In genomic region chr14:26988694-26989093, GRCm38 (mm10) we compare ENCODE assay signal across 14 mouse cellular contexts. TPM values are rescaled to one million over a fixed set of nuclear protein-coding genes. Genes with fewer than 3 reads are reported as not detected.
DNase-seq lines count a peak whose midpoint lies in the region; TF ChIP-seq lines count a peak whose summit lies in the region.
"Had no signal": no experiment of that assay in that cellular context is flagged by ENCODE, and none has a peak within 500 bp of the region (broad histone marks: within the 10 kb centered on the region; RNA-seq: fewer than 3 reads in every experiment).

No protein-coding gene starts in this region.

- intact Hi-C loops in gastrocnemius, adult 2 months (cut with DNase I), result loop anchor here (5.0 kb wide), 2 partner anchors 34 to 109 kb away; no protein-coding TSS in a partner anchor

- TF ChIP-seq CTCF in gastrocnemius, adult 2 months (IDR thresholded peaks at IDR 0.05), result peak; percentile 60

- no peak for DNase-seq in gastrocnemius, adult 2 months
- DNase-seq in gastrocnemius, postnatal 25 days, result no peak
- peak; percentile 20 for DNase-seq in lung, postnatal 14 days
- no peak for DNase-seq in lung, postnatal 4 days
- DNase-seq in T-cell, adult 2 months (ENCODE audit: low spot score), result peak; percentile 29
- peak; percentile 30 for DNase-seq in thymus, postnatal 14 days
- DNase-seq in spleen, adult 12 weeks (ENCODE audit: low spot score), result no peak
- no peak for DNase-seq in embryonic facial prominence, embryonic 10.5 days (ENCODE audit: low spot score)
- DNase-seq: cerebellum, adult 11 months; gastrocnemius, postnatal 10 days had no signal

- peaks cover 7% of the 10 kb centered on the region for H3K4me1 ChIP-seq in embryonic facial prominence, embryonic 10.5 days
- H3K4me1 ChIP-seq: liver, embryonic 15.5 days had no signal

- H3K4me3 ChIP-seq in gastrocnemius, adult 2 months, result no peak overlapping the region
- H3K4me3 ChIP-seq in embryonic facial prominence, embryonic 10.5 days, result no peak overlapping the region
- H3K4me3 ChIP-seq: liver, embryonic 15.5 days had no signal

- no peaks in the 10 kb centered on the region for H3K36me3 ChIP-seq in embryonic facial prominence, embryonic 10.5 days (replicated peaks)
- H3K36me3 ChIP-seq: liver, embryonic 15.5 days had no signal

- no peaks in the 10 kb centered on the region for H3K9me3 ChIP-seq in embryonic facial prominence, embryonic 10.5 days
- H3K9me3 ChIP-seq: liver, embryonic 15.5 days had no signal

- WGBS in embryonic facial prominence, embryonic 10.5 days, result 82% methylated on average over 2 of the region's 2 CpGs

- no peak overlapping the region for H3K27ac ChIP-seq in gastrocnemius, adult 2 months
- H3K27ac ChIP-seq in embryonic facial prominence, embryonic 10.5 days (replicated peaks), result no peak overlapping the region
- H3K27ac ChIP-seq: liver, embryonic 15.5 days had no signal

- no peaks in the 10 kb centered on the region for H3K27me3 ChIP-seq in embryonic facial prominence, embryonic 10.5 days (replicated peaks; ENCODE audit: low read depth, poor library complexity, severe bottlenecking)
- H3K27me3 ChIP-seq: liver, embryonic 15.5 days had no signal

RNA-seq across cellular contexts. Expression of gene Hesx1, which starts 5.5 kb away (rescaled TPM):
- total RNA-seq in gastrocnemius, adult 2 months (2021), result not detected
- not detected for total RNA-seq in gastrocnemius, postnatal 25 days (2021)
- polyA plus RNA-seq in embryonic facial prominence, embryonic 10.5 days (2016; fragmentation: Nextera tagmentation; extraction: Ambion mirVana), result 3.4 and 3.9 TPM in 2 replicates
- total RNA-seq: gastrocnemius, postnatal 10 days; hematopoietic stem cell, adult 5-6 weeks; layer of hippocampus, adult 18-20 months had no signal
- polyA plus RNA-seq: stomach, embryonic 14.5 days had no signal

RNA-seq across cellular contexts. Expression of gene Appl1, which starts 17.7 kb away (rescaled TPM):
- 10 to 100 TPM; 18.6 to 21.6 TPM for total RNA-seq in gastrocnemius, adult 2 months (2021)
- 10 to 100 TPM; 15.9 to 17.3 TPM for total RNA-seq in gastrocnemius, postnatal 25 days (2021)
- polyA plus RNA-seq in embryonic facial prominence, embryonic 10.5 days (2016; fragmentation: Nextera tagmentation; extraction: Ambion mirVana), result 31.7 and 33.4 TPM in 2 replicates

RNA-seq across cellular contexts. Expression of gene Il17rd, which starts 50.0 kb away (rescaled TPM):
- 1 to 10 TPM; 2.1 to 3.0 TPM for total RNA-seq in gastrocnemius, adult 2 months (2021)
- total RNA-seq in gastrocnemius, postnatal 25 days (2021), result 1 to 10 TPM; 2.1 to 2.4 TPM
- 9.6 and 10.1 TPM in 2 replicates for polyA plus RNA-seq in embryonic facial prominence, embryonic 10.5 days (2016; fragmentation: Nextera tagmentation; extraction: Ambion mirVana)
- total RNA-seq: hematopoietic stem cell, adult 5-6 weeks had no signal

Comparison
In these comparisons a context has a peak if more than half of its experiments do, and no peak if none do; other contexts are left out.
1. DNase-seq: peak in lung, postnatal 14 days (single experiment), T-cell, adult 2 months (single experiment) and thymus, postnatal 14 days (single experiment); none in gastrocnemius, adult 2 months (single experiment), gastrocnemius, postnatal 25 days (single experiment), lung, postnatal 4 days (0 of 2), spleen, adult 12 weeks (single experiment) and embryonic facial prominence, embryonic 10.5 days (single experiment).